Mouse (Mus musculus): Measurements from ENCODE around the gene Nsun2.
A peak's percentile ranks its signal among the peaks of the same experiment; 100 is the strongest.
"Not testable (repeated sequence)": the region's sequence is repeated elsewhere in the genome, so short reads cannot be mapped to it uniquely, and the experiment has no call there.

Gene Nsun2

GRCm38 (mm10) chr13:69554255-69554654 is 20.7 kb downstream of the Nsun2 start:
- DNase-seq (ENCODE audit: low spot score) = peak; percentile 30

- peak; percentile 30 for DNase-seq (ENCODE audit: low spot score)
These were observed 21.5 kb downstream of the Nsun2 start for GRCm38 (mm10) chr13:69555045-69555444.

- no peak for DNase-seq (ENCODE audit: low spot score)
These were observed 22.5 kb downstream of the Nsun2 start for GRCm38 (mm10) chr13:69555957-69556482.

GRCm38 (mm10) chr13:69556728-69557127 is 23.2 kb downstream of the Nsun2 start:
- DNase-seq (ENCODE audit: low spot score) = no peak

- DNase-seq (ENCODE audit: low spot score) = no peak
These were observed 24.6 kb downstream of the Nsun2 start for GRCm38 (mm10) chr13:69558098-69558660.

GRCm38 (mm10) chr13:69559291-69559961 is 25.9 kb downstream of the Nsun2 start:
- no peak for DNase-seq (ENCODE audit: low spot score)

GRCm38 (mm10) chr13:69562004-69562403 is 28.5 kb downstream of the Nsun2 start:
- DNase-seq (ENCODE audit: low spot score) = no peak

GRCm38 (mm10) chr13:69562654-69563574 is 29.4 kb downstream of the Nsun2 start:
- no peak for DNase-seq (ENCODE audit: low spot score)

GRCm38 (mm10) chr13:69563905-69564304 is 30.4 kb downstream of the Nsun2 start:
- DNase-seq (ENCODE audit: low spot score) = no peak

- no peak for DNase-seq (ENCODE audit: low spot score)
These were observed 31.0 kb downstream of the Nsun2 start for GRCm38 (mm10) chr13:69564573-69564972.

- DNase-seq (ENCODE audit: low spot score) = not testable (repeated sequence)
These were observed 31.9 kb downstream of the Nsun2 start for GRCm38 (mm10) chr13:69565401-69565800.

GRCm38 (mm10) chr13:69569201-69569600 is 35.7 kb downstream of the Nsun2 start:
- no peak for DNase-seq (ENCODE audit: low spot score)

- no peak for DNase-seq (ENCODE audit: low spot score)
These were observed 39.0 kb downstream of the Nsun2 start for GRCm38 (mm10) chr13:69572594-69572993.

GRCm38 (mm10) chr13:69576676-69577075 is 43.1 kb downstream of the Nsun2 start:
- peak; percentile 53 for DNase-seq (ENCODE audit: low spot score)

GRCm38 (mm10) chr13:69577181-69577834 is 43.8 kb downstream of the Nsun2 start:
- no peak for DNase-seq (ENCODE audit: low spot score)

GRCm38 (mm10) chr13:69582411-69582810 is 48.9 kb downstream of the Nsun2 start:
- DNase-seq (ENCODE audit: low spot score) = no peak

GRCm38 (mm10) chr13:69583591-69583990 is 50.0 kb downstream of the Nsun2 start:
- no peak for DNase-seq (ENCODE audit: low spot score)

- no peak for DNase-seq (ENCODE audit: low spot score)
These were observed 52.3 kb downstream of the Nsun2 start for GRCm38 (mm10) chr13:69585828-69586227.

GRCm38 (mm10) chr13:69586337-69586736 is 52.8 kb downstream of the Nsun2 start:
- no peak for DNase-seq (ENCODE audit: low spot score)

- DNase-seq (ENCODE audit: low spot score) = no peak
These were observed 54.3 kb downstream of the Nsun2 start for GRCm38 (mm10) chr13:69587849-69588248.

- DNase-seq (ENCODE audit: low spot score) = no peak
These were observed 54.7 kb downstream of the Nsun2 start for GRCm38 (mm10) chr13:69588263-69588662.

- DNase-seq (ENCODE audit: low spot score) = no peak
These were observed 57.8 kb downstream of the Nsun2 start for GRCm38 (mm10) chr13:69591338-69591737.
